Comparison of ENCODE assay signal across 18 mouse cellular contexts in the genomic region with DNA sequence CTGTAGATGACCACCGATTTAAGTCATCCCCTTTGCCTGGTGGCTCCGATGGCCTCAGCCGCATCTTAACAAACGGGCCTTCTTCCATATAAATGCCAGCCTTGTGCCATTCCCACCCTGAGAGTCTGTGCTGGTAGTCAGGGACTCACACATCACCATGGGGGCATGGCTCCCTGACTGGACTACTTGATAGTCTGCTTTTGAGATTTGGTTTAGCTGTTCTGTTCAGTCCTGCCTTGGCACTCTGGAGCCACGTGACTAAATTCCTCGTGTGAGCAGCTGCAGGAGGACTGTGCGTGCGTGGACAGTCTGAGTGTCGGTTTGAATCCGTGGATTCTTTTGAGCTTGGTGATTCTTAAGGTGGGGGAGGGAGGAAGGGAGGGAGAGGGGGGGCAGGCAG. TPM values are rescaled to one million over a fixed set of nuclear protein-coding genes. Genes with fewer than 3 reads are reported as not detected.
A peak's percentile ranks its signal among the peaks of the same experiment; 100 is the strongest.
DNase-seq lines count a peak whose midpoint lies in the region; ATAC-seq lines count a peak whose summit lies in the region.
"Had no signal": no experiment of that assay in that cellular context is flagged by ENCODE, and none has a peak within 500 bp of the region (broad histone marks: within the 10 kb centered on the region; RNA-seq: fewer than 3 reads in every experiment).

No protein-coding gene starts in this region.

- no peak overlapping the region for H3K27ac ChIP-seq in midbrain, embryonic 14.5 days (replicated peaks; ENCODE audit: low read depth, low read length)
- H3K27ac ChIP-seq: embryonic facial prominence, embryonic 12.5 days; limb, embryonic 13.5 days had no signal

- H3K9me3 ChIP-seq in midbrain, embryonic 14.5 days (ENCODE audit: control insufficient read depth, low read length), result no peaks in the 10 kb centered on the region
- H3K9me3 ChIP-seq: embryonic facial prominence, embryonic 12.5 days; limb, embryonic 13.5 days had no signal

- WGBS in midbrain, embryonic 14.5 days, result 66% methylated on average over 10 of the region's 10 CpGs

- 0 out of 2 replicates have a peak, but pooled peaks have one; percentile 21 for ATAC-seq in frontal cortex, adult (ENCODE audit: low TSS enrichment)
- ATAC-seq in midbrain, embryonic 14.5 days (ENCODE audit: low FRiP score, low TSS enrichment), result peak; percentile 18; the same call in 1 of the 2 replicates

- peaks cover 17% of the 10 kb centered on the region for H3K36me3 ChIP-seq in midbrain, embryonic 14.5 days (ENCODE audit: control insufficient read depth, insufficient read depth, low read length)

- peaks cover 30% of the 10 kb centered on the region for H3K4me1 ChIP-seq in midbrain, embryonic 14.5 days (ENCODE audit: control insufficient read depth, insufficient read depth, low read length)

- no peak overlapping the region for H3K4me2 ChIP-seq in midbrain, embryonic 14.5 days (ENCODE audit: low read length)
- H3K4me2 ChIP-seq: embryonic facial prominence, embryonic 12.5 days; limb, embryonic 13.5 days had no signal

- H3K4me3 ChIP-seq in midbrain, embryonic 14.5 days (replicated peaks; ENCODE audit: low read depth, low read length), result no peak overlapping the region
- H3K4me3 ChIP-seq: embryonic facial prominence, embryonic 12.5 days; limb, embryonic 13.5 days had no signal

- H3K9ac ChIP-seq in midbrain, embryonic 14.5 days (replicated peaks; ENCODE audit: low read length), result no peak overlapping the region
- H3K9ac ChIP-seq: embryonic facial prominence, embryonic 12.5 days; limb, embryonic 13.5 days had no signal

- no peaks in the 10 kb centered on the region for H3K27me3 ChIP-seq in midbrain, embryonic 14.5 days (ENCODE audit: control insufficient read depth, insufficient read depth, low read length)
- H3K27me3 ChIP-seq: embryonic facial prominence, embryonic 12.5 days; limb, embryonic 13.5 days had no signal

- DNase-seq in frontal cortex, postnatal 36 days (ENCODE audit: low spot score in 2 of 2), result no peak
- peak; percentile 43 for DNase-seq in layer of hippocampus, adult 9-11 months
- no peak for DNase-seq in layer of hippocampus, adult 8-10 months (ENCODE audit: low spot score in 2 of 2)
- peak; percentile 57 for DNase-seq in brain, adult 2 months (ENCODE audit: low read depth, low spot score)
- peak; percentile 27 for DNase-seq in midbrain, embryonic 14.5 days
- DNase-seq in cerebellum, adult 9-10 months, result no peak
- DNase-seq in adrenal gland, postnatal 4 days (ENCODE audit: low spot score in 2 of 2), result no peak
- DNase-seq: B cell, adult 2 months; cerebellum, postnatal 10 days; gastrocnemius, postnatal 25 days; kidney, adult 11 months; kidney, postnatal 25 days; lung, adult 2 months; right cerebral cortex, postnatal 14 days; thymus, adult 18-20 months had no signal

RNA-seq across cellular contexts. Expression of gene Zfp827, which starts 53.7 kb away (rescaled TPM):
- total RNA-seq in layer of hippocampus, adult 8-10 months (2022), result 10 to 100 TPM; 30.4 to 33.4 (median 32.7) TPM
- polyA plus RNA-seq in midbrain, embryonic 14.5 days (2014; fragmentation: Nextera tagmentation; extraction: Ambion mirVana), result 15.3 and 20.2 TPM in 2 replicates
- total RNA-seq in adrenal gland, postnatal 4 days (2021), result 10 to 100 TPM; 28.6 to 32.0 TPM

Comparison
In these comparisons a context has a peak if more than half of its experiments do, and no peak if none do; other contexts are left out.
1. DNase-seq: peak in layer of hippocampus, adult 9-11 months (single experiment), brain, adult 2 months (single experiment) and midbrain, embryonic 14.5 days (single experiment); none in frontal cortex, postnatal 36 days (0 of 2), layer of hippocampus, adult 8-10 months (0 of 2), cerebellum, adult 9-10 months (single experiment) and adrenal gland, postnatal 4 days (0 of 2).